Mouse (Mus musculus) MEL (cell line): ENCODE results near the gene Gm5901. TPM values are rescaled to one million over a fixed set of nuclear protein-coding genes. Genes with fewer than 3 reads are reported as not detected.
"Not testable (repeated sequence)": the region's sequence is repeated elsewhere in the genome, so short reads cannot be mapped to it uniquely, and the experiment has no call there.

Experiments used
- DNase-seq: peaks from one replicate; pipeline ENCODE4 v3.0.0; 2011; ENCODE audit warnings: low read depth, low spot score
- H3K27ac ChIP-seq: 2 replicates; pipeline ENCODE4 v1.5.1; 2012; ENCODE audit warnings: low read depth, mild to moderate bottlenecking, control low read depth, low read length, moderate library complexity; ENCODE audit not compliant: control insufficient read depth
- H3K27me3 ChIP-seq, 2 experiments: fragments of 150-350 bp in 1 of 2; sonication (generic) in 1 of 2; 2 replicates each; pipeline ENCODE4 v1.6.1; 2012; ENCODE audit warnings: low read length in 2 of 2, mild to moderate bottlenecking in 2 of 2, improper control_type of control experiment in 1 of 2, moderate library complexity in 1 of 2; ENCODE audit not compliant: insufficient read depth in 2 of 2, control insufficient read depth in 1 of 2
- H3K36me3 ChIP-seq, 2 experiments: 2 replicates each; pipeline ENCODE4 v1.6.1; 2012 to 2014; ENCODE audit warnings: low read length in 2 of 2, improper control_type of control experiment in 1 of 2, inconsistent platforms in 1 of 2, mild to moderate bottlenecking in 1 of 2; ENCODE audit not compliant: insufficient read depth in 2 of 2, control insufficient read depth in 1 of 2
- H3K4me1 ChIP-seq, 2 experiments: fragments of 150-350 bp in 1 of 2; sonication (generic) in 1 of 2; 2 replicates each; pipeline ENCODE4 v1.6.1; 2012; ENCODE audit warnings: low read length in 2 of 2, improper control_type of control experiment in 1 of 2, mild to moderate bottlenecking in 1 of 2; ENCODE audit not compliant: insufficient read depth in 2 of 2, control insufficient read depth in 1 of 2
- H3K4me3 ChIP-seq, 2 experiments: fragments of 150-350 bp in 1 of 2; sonication (generic) in 1 of 2; 2 replicates each; pipeline ENCODE4 v1.5.1; 2012; ENCODE audit warnings: low read depth in 2 of 2, low read length in 2 of 2, mild to moderate bottlenecking in 2 of 2, moderate library complexity in 2 of 2, control low read depth in 1 of 2, improper control_type of control experiment in 1 of 2; ENCODE audit not compliant: control insufficient read depth in 1 of 2, insufficient read depth in 1 of 2
- H3K79me2 ChIP-seq: 2 replicates; pipeline ENCODE4 v1.6.1; 2012; ENCODE audit warnings: mild to moderate bottlenecking, low read length, moderate library complexity; ENCODE audit not compliant: control insufficient read depth, poor library complexity, insufficient read depth
- H3K9ac ChIP-seq: 2 replicates; pipeline ENCODE4 v1.6.1; 2012; ENCODE audit warnings: low read depth, mild to moderate bottlenecking, control low read depth, low read length, moderate library complexity; ENCODE audit not compliant: control insufficient read depth, poor library complexity, severe bottlenecking
- H3K9me3 ChIP-seq: fragments of 150-350 bp; sonication (generic); replicated peaks from 2 replicates; pipeline ENCODE4 v1.6.1; 2012; ENCODE audit warnings: mild to moderate bottlenecking, low read length, improper control_type of control experiment, moderate library complexity; ENCODE audit not compliant: insufficient read depth
- BHLHE40 ChIP-seq: IDR thresholded peaks from 2 replicates; pipeline ENCODE4 v1.6.1; 2012; ENCODE audit warnings: low read depth, mild to moderate bottlenecking, inconsistent platforms, low read length, improper control_type of control experiment, borderline replicate concordance
- CHD1 ChIP-seq: IDR thresholded peaks from 2 replicates; pipeline ENCODE4 v1.6.1; 2012; ENCODE audit warnings: low read depth, mild to moderate bottlenecking, inconsistent platforms, low read length, improper control_type of control experiment
- CHD2 ChIP-seq: IDR thresholded peaks from 2 replicates; pipeline ENCODE4 v1.6.1; 2011; ENCODE audit warnings: low read length, improper control_type of control experiment
- EP300 ChIP-seq, 2 experiments: IDR thresholded peaks; 2 replicates each; pipeline ENCODE4 v1.6.1; 2011; ENCODE audit warnings: improper control_type of control experiment in 2 of 2, low read length in 2 of 2, low read depth in 1 of 2, mild to moderate bottlenecking in 1 of 2
- GATA1 ChIP-seq: IDR thresholded peaks from 2 replicates; pipeline ENCODE4 v1.6.1; 2011; ENCODE audit warnings: low read depth, low read length, improper control_type of control experiment
- HCFC1 ChIP-seq: IDR thresholded peaks from 2 replicates; pipeline ENCODE4 v1.6.1; 2012; ENCODE audit warnings: low read depth, mild to moderate bottlenecking, inconsistent platforms, low read length, improper control_type of control experiment, moderate library complexity
- KAT2A ChIP-seq: conservative IDR thresholded peaks from 2 replicates; pipeline ENCODE4 v1.6.1; 2012; ENCODE audit warnings: low read depth, low read length, improper control_type of control experiment, inconsistent platforms
- MAFK ChIP-seq: IDR thresholded peaks from 2 replicates; pipeline ENCODE4 v1.6.1; 2011; ENCODE audit warnings: low read depth, mild to moderate bottlenecking, low read length, improper control_type of control experiment, borderline replicate concordance
- MAX ChIP-seq: IDR thresholded peaks from 2 replicates; pipeline ENCODE4 v1.6.1; 2011; ENCODE audit warnings: low read length, improper control_type of control experiment
- MAZ ChIP-seq: IDR thresholded peaks from 2 replicates; pipeline ENCODE4 v1.6.1; 2012; ENCODE audit warnings: low read depth, mild to moderate bottlenecking, inconsistent platforms, low read length, improper control_type of control experiment
- MXI1 ChIP-seq: IDR thresholded peaks from 2 replicates; pipeline ENCODE4 v1.6.1; 2011; ENCODE audit warnings: mild to moderate bottlenecking, low read depth, low read length, improper control_type of control experiment
- MYB ChIP-seq: IDR thresholded peaks from 2 replicates; pipeline ENCODE4 v1.6.1; 2011; ENCODE audit warnings: mild to moderate bottlenecking, low read depth, low read length, improper control_type of control experiment
- MYC ChIP-seq: IDR thresholded peaks from 2 replicates; pipeline ENCODE4 v1.6.1; 2011; ENCODE audit warnings: low read depth, mild to moderate bottlenecking, low read length, improper control_type of control experiment, moderate library complexity
- NELFE ChIP-seq: IDR thresholded peaks from 2 replicates; pipeline ENCODE4 v1.6.1; 2011; ENCODE audit warnings: low read depth, low read length, improper control_type of control experiment
- POLR2A ChIP-seq, 2 experiments: IDR thresholded peaks; 2 replicates each; pipeline ENCODE4 v1.6.1; 2011 to 2012; ENCODE audit warnings: low read length in 2 of 2, mild to moderate bottlenecking in 2 of 2, control low read depth in 1 of 2, improper control_type of control experiment in 1 of 2, low read depth in 1 of 2, moderate library complexity in 1 of 2; ENCODE audit not compliant: control insufficient read depth in 1 of 2, insufficient read depth in 1 of 2, poor library complexity in 1 of 2
- POLR2AphosphoS2 ChIP-seq: IDR thresholded peaks from 2 replicates; pipeline ENCODE4 v1.6.1; 2011; ENCODE audit warnings: low read length, improper control_type of control experiment
- SMC3 ChIP-seq: IDR thresholded peaks from 2 replicates; pipeline ENCODE4 v1.6.1; 2011; ENCODE audit warnings: low read depth, low read length, improper control_type of control experiment
- TAL1 ChIP-seq: IDR thresholded peaks from 2 replicates; pipeline ENCODE4 v1.6.1; 2012; ENCODE audit warnings: mild to moderate bottlenecking, inconsistent platforms, low read length, moderate library complexity, mixed read lengths
- TBP ChIP-seq: IDR thresholded peaks from 2 replicates; pipeline ENCODE4 v1.8.0; 2011; ENCODE audit warnings: low read depth, low read length, improper control_type of control experiment
- TCF12 ChIP-seq: IDR thresholded peaks from 2 replicates; pipeline ENCODE4 v1.6.1; 2014; ENCODE audit warnings: low read depth, mild to moderate bottlenecking, inconsistent platforms, low read length, improper control_type of control experiment, moderate library complexity
- USF2 ChIP-seq, 2 experiments: IDR thresholded peaks; 2 replicates each; pipeline ENCODE4 v1.6.1; 2011 to 2012; ENCODE audit warnings: improper control_type of control experiment in 2 of 2, low read length in 2 of 2, borderline replicate concordance in 1 of 2, inconsistent platforms in 1 of 2, low read depth in 1 of 2, mild to moderate bottlenecking in 1 of 2; ENCODE audit not compliant: insufficient read depth in 1 of 2
- ZNF384 ChIP-seq: IDR thresholded peaks from 2 replicates; pipeline ENCODE4 v1.6.1; 2012; ENCODE audit warnings: low read depth, mild to moderate bottlenecking, inconsistent platforms, low read length, improper control_type of control experiment
- polyA plus RNA-seq, 2 experiments: library from polyadenylated mRNA; stranded (reverse) in 1 of 2; unstranded in 1 of 2; fragments of >175 nt in 1 of 2; fragments of >200 nt in 1 of 2; gene quantifications; 2 replicates each; pipeline versions ENCODE4 v1.2.1 to v1.2.4; 2012; ENCODE audit warnings: low replicate concordance in 2 of 2, low read depth in 1 of 2; ENCODE audit not compliant: insufficient read length in 2 of 2, insufficient read depth in 1 of 2, missing spikeins in 1 of 2
- total RNA-seq: library from RNA; depleted of rRNA; stranded (reverse); fragments of 300-350 nt; gene quantifications from 2 replicates; pipeline ENCODE4 v1.2.3, GENCODE M21; 2012

Gm5901 gene
- total and polyA plus RNA-seq, 3 experiments: 0.31 to 1.7 TPM; not detected in 1

GRCm38 (mm10) chr7:105356064-105356463 lies 18.8 kb upstream of the Gm5901 start:
- not testable (repeated sequence) for H3K9me3 ChIP-seq, H3K4me3 ChIP-seq, H3K27me3 ChIP-seq, H3K27ac ChIP-seq, DNase-seq, H3K79me2 ChIP-seq, H3K4me1 ChIP-seq, H3K36me3 ChIP-seq, H3K9ac ChIP-seq

GRCm38 (mm10) chr7:105356487-105356886 lies 18.4 kb upstream of the Gm5901 start:
- H3K4me1 ChIP-seq, H3K9ac ChIP-seq, H3K36me3 ChIP-seq, H3K27ac ChIP-seq, DNase-seq, H3K79me2 ChIP-seq, H3K9me3 ChIP-seq, H3K27me3 ChIP-seq, H3K4me3 ChIP-seq: not testable (repeated sequence)

- Histone ChIP-seq H3K27me3 (no peaks in the 10 kb centered on the region), H3K36me3 (no peaks in the 10 kb centered on the region), H3K9ac (no peak overlapping the region), H3K4me3 (no peak overlapping the region), H3K4me1 (no peaks in the 10 kb centered on the region), H3K27ac (no peak overlapping the region)
- no peak for DNase-seq
- TF ChIP-seq POLR2AphosphoS2 (no peak), CHD2 (no peak), ZNF384 (no peak), HCFC1 (no peak), USF2 (IDR thresholded peaks at IDR 0.05; ENCODE audit: borderline replicate concordance in 1 of 2, insufficient read depth in 1 of 2, low read depth in 1 of 2, low read length in 2 of 2) (no peak), TCF12 (no peak), GATA1 (no peak)
- TF ChIP-seq, all 39 proteins: peak for 0
- no peaks in the 10 kb centered on the region for H3K79me2 ChIP-seq
- H3K9me3 ChIP-seq: no peaks in the 10 kb centered on the region
Observed at GRCm38 (mm10) chr7:105361713-105362112, 13.1 kb upstream of the Gm5901 start.

- no peak for DNase-seq
- Histone ChIP-seq H3K36me3 (no peaks in the 10 kb centered on the region), H3K27me3 (no peaks in the 10 kb centered on the region), H3K9ac (no peak overlapping the region), H3K27ac (no peak overlapping the region), H3K79me2 (no peaks in the 10 kb centered on the region), H3K4me3 (no peak overlapping the region), H3K9me3 (no peaks in the 10 kb centered on the region), H3K4me1 (no peaks in the 10 kb centered on the region)
- no peak for TF ChIP-seq GATA1
- no peak for TF ChIP-seq NELFE
- no peak for TF ChIP-seq EP300 (IDR thresholded peaks at IDR 0.05; ENCODE audit: low read depth in 1 of 2, low read length in 2 of 2)
- TF ChIP-seq BHLHE40: no peak
- no peak for TF ChIP-seq POLR2AphosphoS2
- TF ChIP-seq MYC: no peak
- TF ChIP-seq POLR2A (IDR thresholded peaks at IDR 0.05; ENCODE audit: control insufficient read depth in 1 of 2, insufficient read depth in 1 of 2, low read depth in 1 of 2, low read length in 2 of 2, poor library complexity in 1 of 2): no peak
- no peak for TF ChIP-seq TBP
- TF ChIP-seq MAFK: no peak
- TF ChIP-seq TAL1: no peak
- no peak for TF ChIP-seq HCFC1
- TF ChIP-seq KAT2A: no peak
- TF ChIP-seq MYB: no peak
- no peak for TF ChIP-seq MXI1
- no peak for TF ChIP-seq MAZ
- TF ChIP-seq SMC3: no peak
- no peak for TF ChIP-seq MAX
- no peak for TF ChIP-seq CHD1
Observed at GRCm38 (mm10) chr7:105367268-105367667, 7.6 kb upstream of the Gm5901 start.
